Mouse (Mus musculus) gonadal fat pad, adult 2 months (tissue): ENCODE results near the gene Tradd. TPM values are rescaled to one million over a fixed set of nuclear protein-coding genes. Genes with fewer than 3 reads are reported as not detected.

Experiments
- DNase-seq: peaks from one replicate; pipeline ENCODE4 v3.0.0-alpha.2; 2012; ENCODE audit warnings: low read depth
- polyA plus RNA-seq: library from polyadenylated mRNA; depleted of rRNA; stranded (reverse); fragments of >200 nt; gene quantifications from 2 replicates; pipeline ENCODE4 v1.2.3, GENCODE M21; 2012

Gene Tradd
- polyA plus RNA-seq, 1 experiment: 11.6 TPM

- no peak for DNase-seq
Observed at GRCm38 (mm10) chr8:105270916-105271186, 6.4 kb upstream of the Tradd start.

DNA sequence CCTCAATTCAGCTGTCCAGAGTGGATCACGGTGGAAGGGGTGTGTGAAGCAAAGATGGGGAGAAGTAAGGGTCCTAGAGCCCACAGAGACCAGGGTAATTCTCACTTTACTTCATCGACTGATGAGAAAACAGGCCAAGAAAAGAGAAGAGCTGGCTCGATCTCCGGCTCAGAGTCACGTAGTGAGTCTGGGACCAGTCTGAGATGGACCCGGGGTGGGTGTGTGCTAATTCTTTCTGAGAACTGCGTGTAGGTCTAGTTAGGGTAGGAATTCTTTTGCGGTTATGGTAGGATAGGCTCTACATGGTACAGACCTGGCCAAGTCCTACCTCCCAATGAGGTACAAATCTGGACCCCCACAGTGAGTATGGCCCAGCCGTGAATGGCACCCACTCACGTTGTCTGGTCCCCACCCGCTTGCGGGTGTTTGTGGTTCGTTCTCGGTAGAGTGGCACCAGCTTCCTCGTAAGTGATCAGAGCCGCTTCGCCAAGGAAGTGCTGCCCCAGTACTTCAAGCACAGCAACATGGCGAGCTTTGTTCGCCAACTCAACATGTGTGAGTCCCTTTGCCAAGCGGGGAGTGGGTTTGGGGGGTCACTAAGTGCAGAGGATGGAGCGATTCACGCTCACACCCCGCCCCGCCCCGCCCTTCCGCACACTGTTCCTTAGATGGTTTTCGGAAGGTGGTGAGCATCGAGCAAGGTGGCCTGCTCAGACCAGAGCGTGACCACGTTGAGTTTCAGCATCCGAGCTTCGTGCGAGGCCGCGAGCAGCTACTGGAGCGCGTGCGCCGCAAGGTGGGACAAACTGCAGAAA lies 5.9 kb upstream of the Tradd start:
- no peak for DNase-seq

GRCm38 (mm10) chr8:105269461-105269947 lies 5.1 kb upstream of the Tradd start, which contains the start of gene Hsf4:
Gene Hsf4, plus strand, starts transcription at chr8:105269801.
- no peak for DNase-seq

DNA sequence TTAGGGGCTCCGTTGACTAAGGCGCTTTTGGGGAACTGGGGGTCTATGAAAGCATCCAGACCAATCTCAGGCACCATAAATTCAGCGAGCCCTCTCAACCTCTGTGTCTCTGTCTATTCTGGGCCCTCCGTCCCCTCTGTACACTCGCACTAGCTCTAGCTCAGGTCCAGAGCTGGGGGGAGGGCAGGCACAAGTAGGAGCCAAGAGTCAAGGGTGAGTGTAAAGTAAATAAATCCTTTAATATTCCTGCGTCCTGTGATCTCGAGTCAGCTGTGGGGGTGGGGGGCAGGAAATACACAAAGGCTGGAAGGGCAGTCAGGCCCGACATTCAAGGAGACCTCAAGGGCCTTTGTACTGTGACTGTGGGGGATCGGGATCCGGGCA lies 4.7 kb upstream of the Tradd start:
- no peak for DNase-seq

DNA sequence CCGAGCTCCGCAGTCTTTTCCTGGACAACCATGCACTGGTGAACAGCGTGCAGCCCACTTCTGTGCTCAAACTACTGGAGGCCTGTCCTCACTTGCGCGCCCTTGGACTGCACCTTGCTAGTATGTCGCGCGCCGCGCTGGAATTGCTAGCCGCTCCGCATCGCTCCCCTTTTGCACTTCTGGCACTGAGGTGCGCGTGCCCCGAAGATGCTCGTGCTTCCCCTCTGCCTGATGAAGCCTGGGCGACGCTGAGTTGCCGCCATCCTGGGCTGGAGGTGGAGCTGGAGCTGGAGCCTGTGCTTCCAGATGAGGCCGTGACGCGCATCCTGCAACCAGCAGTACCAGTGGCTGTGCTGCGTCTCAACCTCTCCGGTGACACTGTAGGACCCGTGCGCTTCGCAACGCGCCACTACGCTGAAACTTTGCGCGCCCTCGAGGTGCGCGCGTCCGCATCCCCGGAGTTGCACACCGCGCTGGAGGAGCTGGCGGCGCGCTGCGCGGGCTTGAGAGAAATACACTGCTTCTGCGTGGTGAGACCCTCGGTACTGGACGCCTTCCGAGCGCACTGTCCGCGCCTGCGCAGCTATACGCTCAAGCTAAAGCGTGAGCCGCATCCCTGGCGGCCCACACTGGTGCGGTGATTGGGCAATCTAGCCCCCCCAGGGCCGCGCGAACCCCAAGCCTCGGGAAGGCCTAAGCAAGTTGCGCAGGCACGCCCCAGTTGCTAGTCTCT lies 4.1 kb upstream of the Tradd start:
- no peak for DNase-seq

GRCm38 (mm10) chr8:105266775-105267174 lies 2.4 kb upstream of the Tradd start:
- DNase-seq: no peak

- no peak for DNase-seq
Observed at GRCm38 (mm10) chr8:105265128-105265527, 719 bp upstream of the Tradd start.

- DNase-seq: no peak
Observed at GRCm38 (mm10) chr8:105263244-105263912, 1.0 kb downstream of the Tradd start.

DNA sequence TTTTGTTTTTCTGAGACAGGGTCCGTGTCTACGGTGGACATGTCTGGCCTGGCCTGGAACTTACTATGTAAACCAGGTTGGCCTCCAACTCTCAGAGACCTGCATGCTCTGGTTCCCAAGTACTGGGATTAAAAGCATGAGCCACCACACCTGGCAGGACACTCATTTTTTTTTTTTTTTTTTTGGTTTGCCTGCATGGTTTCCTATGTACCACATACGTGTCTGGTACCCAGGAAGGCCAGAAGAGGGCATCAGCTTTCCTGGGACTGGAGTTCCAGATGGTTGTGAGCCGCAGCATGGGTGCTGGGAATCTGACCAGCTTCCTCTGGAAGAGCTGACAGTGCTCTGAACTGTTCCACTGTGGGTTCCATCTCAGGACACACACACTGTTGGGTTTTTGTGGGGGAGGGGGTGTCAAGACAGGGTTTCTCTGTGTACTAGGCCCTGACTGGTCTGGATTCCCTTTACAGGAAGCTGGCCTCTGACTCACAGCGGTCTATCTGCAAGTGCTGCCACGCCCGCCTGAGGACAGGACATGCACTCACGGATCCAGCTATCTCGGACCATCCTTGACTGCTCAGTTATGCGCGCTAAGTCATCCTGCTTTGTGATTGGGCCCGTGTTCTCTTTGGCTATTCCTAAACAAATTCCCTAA lies 3.0 kb downstream of the Tradd start:
- no peak for DNase-seq

DNA sequence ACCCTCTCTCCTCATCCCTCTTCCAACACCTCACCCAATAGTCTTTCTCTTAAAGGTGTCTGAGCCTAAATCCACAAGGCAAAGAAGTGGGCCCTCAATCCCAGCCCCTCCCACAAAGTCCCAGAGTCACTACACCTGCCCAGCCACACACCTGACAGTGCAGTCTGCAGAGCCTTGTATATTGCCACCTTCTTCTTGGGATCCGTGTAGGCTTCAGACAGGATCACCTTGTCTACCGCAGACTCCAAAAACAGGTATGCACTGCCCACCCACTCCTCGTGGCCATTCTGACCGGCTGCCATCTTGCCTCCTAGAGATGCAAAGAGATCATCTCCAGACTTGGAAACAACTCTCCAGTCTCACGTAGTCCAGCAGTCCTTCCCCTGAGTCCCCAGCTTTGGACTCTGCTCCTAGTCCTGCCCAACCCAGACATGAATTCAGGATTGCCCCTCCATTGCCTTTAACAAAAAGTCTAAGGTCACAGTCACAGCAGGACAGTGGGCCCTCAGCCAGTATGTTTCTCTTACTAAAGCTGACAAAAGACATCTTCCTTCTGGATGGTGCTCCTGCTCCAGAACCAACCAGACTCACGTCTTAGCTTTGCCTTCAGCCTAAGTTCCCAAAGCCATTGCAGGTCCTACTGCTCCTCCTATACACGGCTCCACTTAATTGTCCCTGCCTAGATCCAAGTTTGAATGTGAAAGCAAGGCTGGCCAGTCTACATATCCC lies 3.9 kb downstream of the Tradd start:
- DNase-seq: no peak

GRCm38 (mm10) chr8:105259721-105260320 lies 4.6 kb downstream of the Tradd start:
- no peak for DNase-seq

DNA sequence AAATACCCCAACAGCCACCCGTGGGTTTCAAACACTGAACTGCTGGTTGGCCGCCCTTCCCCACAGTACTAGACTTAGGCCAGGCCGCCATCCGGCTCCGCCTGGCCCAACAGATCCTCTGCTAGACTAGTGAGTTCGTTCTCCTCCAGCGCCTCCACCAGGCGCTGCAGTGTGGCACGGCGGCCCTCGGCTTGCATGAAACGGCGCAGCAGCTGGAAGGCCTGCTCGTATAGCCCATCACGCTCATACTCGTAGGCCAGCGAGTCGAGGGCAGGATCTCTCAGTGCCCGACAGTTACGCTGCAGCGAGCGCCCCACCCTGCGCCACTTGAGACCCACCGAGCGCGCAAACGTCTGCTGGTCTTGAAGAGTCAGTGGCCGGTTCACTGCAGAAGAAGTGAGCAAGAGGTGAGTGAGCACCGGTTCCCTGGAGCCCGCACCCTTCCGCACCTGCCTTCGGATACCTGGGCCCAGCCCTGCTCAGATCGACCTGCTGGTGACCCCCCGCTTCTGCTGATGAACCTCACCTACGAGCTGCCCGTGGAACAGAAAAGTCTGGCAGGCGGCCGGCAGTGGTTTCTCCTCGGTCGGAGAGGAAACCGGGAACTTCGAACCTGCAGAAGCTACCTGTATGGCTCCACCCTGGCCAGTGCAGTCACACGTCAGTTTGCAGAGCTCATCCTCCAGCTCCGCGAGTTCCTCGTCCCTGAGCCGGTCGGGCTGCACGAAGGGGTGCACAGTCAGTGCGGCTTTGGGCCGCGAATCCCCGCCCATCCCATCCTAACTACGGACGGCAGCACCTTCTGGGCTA lies 5.3 kb downstream of the Tradd start:
- DNase-seq: no peak

DNA sequence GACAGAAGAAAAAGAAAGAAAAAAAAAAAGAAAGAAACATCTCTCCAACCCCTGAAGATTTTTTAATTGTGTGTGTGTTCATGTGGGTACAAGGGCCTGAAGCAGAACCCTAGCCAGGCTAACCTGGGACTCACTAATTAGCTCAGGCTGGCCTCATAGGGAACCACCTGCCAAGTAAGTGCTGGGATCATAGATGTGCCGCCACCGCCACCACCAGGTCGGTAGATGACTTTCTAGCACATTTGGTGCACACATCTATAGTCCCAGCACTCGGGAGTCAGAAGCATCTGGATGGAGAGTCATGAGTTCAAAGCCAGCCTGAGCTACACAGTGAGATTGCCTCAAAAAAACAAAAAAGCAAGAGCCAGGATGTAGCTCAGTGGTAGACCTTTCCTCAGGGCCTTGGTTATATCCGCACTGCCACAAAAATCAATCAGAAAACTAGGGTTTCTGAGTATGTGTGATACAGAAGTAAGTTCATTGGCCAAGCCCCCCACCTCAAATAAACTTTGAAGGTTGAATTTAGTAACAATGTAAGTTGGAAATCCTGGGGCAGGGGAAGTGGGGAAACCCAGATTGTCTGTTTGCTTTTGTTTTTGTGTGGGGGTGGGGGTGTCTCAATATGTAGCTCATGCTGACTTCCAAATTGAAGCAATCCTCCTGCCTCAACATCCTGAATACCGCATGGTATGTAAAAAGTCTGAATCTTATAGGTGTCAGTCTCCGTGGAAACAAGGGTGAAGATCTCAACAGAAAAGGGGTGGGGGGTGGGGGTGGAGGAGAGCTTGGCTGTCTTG lies 6.9 kb downstream of the Tradd start:
- DNase-seq: no peak

- no peak for DNase-seq
Observed at GRCm38 (mm10) chr8:105254966-105255350, 9.5 kb downstream of the Tradd start, which contains the start of gene B3gnt9. Gene B3gnt9, minus strand, starts transcription at chr8:105255153.

GRCm38 (mm10) chr8:105254152-105254965 lies 10.1 kb downstream of the Tradd start:
- DNase-seq: no peak

DNA sequence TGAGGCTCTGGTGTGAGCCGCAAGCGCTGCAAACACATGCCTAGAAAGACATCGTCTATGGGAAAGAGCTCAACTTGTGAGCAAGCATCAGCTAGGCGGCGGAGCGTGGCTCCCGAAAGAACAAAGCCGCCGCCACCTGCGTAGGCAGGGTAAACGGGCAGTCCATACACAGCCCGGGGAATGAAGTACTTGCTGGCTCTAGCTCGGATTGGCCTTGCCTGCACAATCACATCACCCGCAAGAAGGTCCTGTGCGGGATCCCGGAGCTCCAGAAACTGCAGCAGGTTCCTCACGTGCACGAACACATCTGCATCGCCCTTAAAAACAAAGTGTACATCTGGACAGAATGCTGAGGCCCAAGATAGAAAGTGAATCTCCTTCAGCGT lies 10.7 kb downstream of the Tradd start:
- no peak for DNase-seq

- DNase-seq: no peak
Observed at GRCm38 (mm10) chr8:105252680-105253537, 11.5 kb downstream of the Tradd start.
